Mouse (Mus musculus) small intestine, adult 2 months (tissue): ENCODE measurements around the gene Gm43638. TPM values are rescaled to one million over a fixed set of nuclear protein-coding genes. Genes with fewer than 3 reads are reported as not detected.
A peak's percentile ranks its signal among the peaks of the same experiment; 100 is the strongest.
"Not testable (repeated sequence)": the region's sequence is repeated elsewhere in the genome, so short reads cannot be mapped to it uniquely, and the experiment has no call there.

ENCODE experiments used
- H3K27ac ChIP-seq: fragments of 200-500 bp; 2 replicates; pipeline ENCODE4 v1.5.1; 2012; ENCODE audit warnings: low read depth, low read length, control low read depth, inconsistent platforms; ENCODE audit not compliant: insufficient read depth
- H3K27me3 ChIP-seq: fragments of 200-500 bp; 2 replicates; pipeline ENCODE4 v1.6.1; 2012; ENCODE audit warnings: mild to moderate bottlenecking, moderate library complexity, low read length, inconsistent platforms; ENCODE audit not compliant: control insufficient read depth, insufficient read depth
- H3K36me3 ChIP-seq: fragments of 200-500 bp; 2 replicates; pipeline ENCODE4 v1.6.1; 2012; ENCODE audit warnings: mild to moderate bottlenecking, low read length, control low read depth, inconsistent platforms; ENCODE audit not compliant: control insufficient read depth, insufficient read depth
- H3K4me1 ChIP-seq: fragments of 200-500 bp; 2 replicates; pipeline ENCODE4 v1.6.1; 2012; ENCODE audit warnings: low read length, inconsistent platforms, mixed read lengths; ENCODE audit not compliant: control insufficient read depth, insufficient read depth, insufficient read length
- H3K4me3 ChIP-seq: fragments of 200-500 bp; 2 replicates; pipeline ENCODE4 v1.5.1; 2012; ENCODE audit warnings: low read depth, mild to moderate bottlenecking, control low read depth, inconsistent platforms, low read length, moderate library complexity
- CTCF ChIP-seq: fragments of 200-500 bp; IDR thresholded peaks from 2 replicates; pipeline ENCODE4 v1.5.1; 2012; ENCODE audit warnings: low read depth, mild to moderate bottlenecking, control low read depth, inconsistent platforms, low read length, moderate library complexity, mixed read lengths; ENCODE audit not compliant: insufficient replicate concordance, insufficient read length; ENCODE audit errors: extremely low read depth
- POLR2A ChIP-seq: fragments of 200-500 bp; IDR thresholded peaks from 2 replicates; pipeline ENCODE4 v1.6.1; 2012; ENCODE audit warnings: low read depth, mild to moderate bottlenecking, control low read depth, inconsistent platforms, low read length, moderate library complexity
- WGBS: fragments of 180-500 bp; shearing (Covaris S2); methylation state at CpG from one replicate; pipeline ENCODE4 v1.1.7; 2018; 5-methylcytosine and 5-hydroxymethylcytosine counted together
- polyA plus RNA-seq: library from polyadenylated mRNA; depleted of rRNA; stranded (reverse); fragments of >200 nt; gene quantifications from 2 replicates; pipeline ENCODE4 v1.2.3, GENCODE M21; 2012

Gm43638 gene
- polyA plus RNA-seq, 1 experiment, result not detected

DNA sequence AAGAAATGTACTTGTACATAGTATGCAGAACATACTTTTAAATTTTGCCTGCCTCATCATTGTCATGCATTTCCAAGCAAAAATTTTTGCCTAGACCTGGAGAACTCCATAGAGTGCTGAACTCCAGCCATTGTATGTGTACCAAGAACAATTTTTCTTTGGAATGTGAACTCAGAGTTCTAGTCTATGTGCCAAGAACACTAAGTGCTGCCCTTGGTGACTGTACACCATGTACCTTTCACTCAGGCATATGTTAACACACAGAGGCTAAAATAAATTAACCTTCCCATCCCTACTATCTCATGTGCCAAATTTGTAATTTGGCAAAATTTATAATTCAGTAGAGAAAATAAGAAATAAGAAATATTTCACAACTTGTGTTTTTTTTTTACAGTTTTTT, 12.3 kb upstream of the Gm43638 start:
- no peak overlapping the region for H3K27ac ChIP-seq
- H3K4me1 ChIP-seq, result no peaks in the 10 kb centered on the region
- no peak for TF ChIP-seq POLR2A
- no peak for TF ChIP-seq CTCF
- H3K36me3 ChIP-seq, result no peaks in the 10 kb centered on the region
- no peak overlapping the region for H3K4me3 ChIP-seq
- no peaks in the 10 kb centered on the region for H3K27me3 ChIP-seq

DNA sequence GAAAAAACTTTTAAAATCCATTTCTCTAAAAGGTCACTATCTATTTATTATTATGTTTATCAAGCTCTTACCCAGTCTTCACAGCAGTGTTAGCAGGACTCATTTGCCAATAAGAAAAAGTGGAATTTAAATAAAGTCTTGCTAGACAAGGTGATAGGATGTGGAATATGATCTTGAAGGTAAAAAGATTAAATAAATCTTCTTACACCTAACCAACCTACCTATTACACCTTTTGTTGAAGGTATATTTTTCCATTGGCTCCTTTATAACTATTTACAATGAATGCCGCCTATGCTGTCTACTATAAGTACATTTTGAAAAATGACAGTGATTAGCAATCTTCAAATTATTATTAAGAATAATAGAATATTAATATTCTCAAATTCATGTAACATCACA, 4.2 kb upstream of the Gm43638 start, which contains the start of gene Ugt2a1:
Gene Ugt2a1 (minus strand): TSS at position 101 of the 400 bp plus-strand sequence.
- no peak within 1 kb of the TSS for H3K27ac ChIP-seq
- no peaks in the 10 kb centered on the region for H3K36me3 ChIP-seq
- H3K4me1 ChIP-seq, result no peaks in the 10 kb centered on the region
- H3K4me3 ChIP-seq, result no peak within 1 kb of the TSS
- no peak for TF ChIP-seq CTCF
- TF ChIP-seq POLR2A, result no peak
- 95% methylated on average over 1 of the region's 1 CpGs for WGBS
- H3K27me3 ChIP-seq, result no peaks in the 10 kb centered on the region

DNA sequence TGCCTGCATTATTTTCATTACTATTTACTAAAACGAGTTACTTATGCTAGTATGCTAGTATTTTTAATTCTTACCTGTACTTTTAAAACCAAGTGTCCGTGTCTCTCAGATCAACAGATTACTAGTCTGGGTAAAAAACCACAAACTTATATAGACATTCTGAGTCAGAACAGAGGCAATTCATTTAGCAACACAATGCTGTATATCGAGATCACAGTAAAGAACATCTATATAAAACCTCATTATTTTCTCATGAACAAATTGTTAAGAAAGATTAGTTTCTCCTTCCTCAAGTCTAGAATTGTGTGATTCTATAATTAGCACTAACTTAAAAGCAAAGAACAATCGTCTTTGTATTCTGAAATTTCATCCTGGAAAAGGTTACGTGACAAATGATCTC, 4.4 kb downstream of the Gm43638 start, which contains the start of gene Ugt2a2:
Gene Ugt2a2 (minus strand): TSS at position 101 of the 400 bp plus-strand sequence.
- H3K36me3 ChIP-seq, result no peaks in the 10 kb centered on the region
- 82% methylated on average over 5 of the region's 5 CpGs for WGBS
- no peaks in the 10 kb centered on the region for H3K27me3 ChIP-seq
- no peak within 1 kb of the TSS for H3K4me3 ChIP-seq
- H3K27ac ChIP-seq, result no peak within 1 kb of the TSS
- no peaks in the 10 kb centered on the region for H3K4me1 ChIP-seq
- no peak for TF ChIP-seq POLR2A
- TF ChIP-seq CTCF, result no peak

DNA sequence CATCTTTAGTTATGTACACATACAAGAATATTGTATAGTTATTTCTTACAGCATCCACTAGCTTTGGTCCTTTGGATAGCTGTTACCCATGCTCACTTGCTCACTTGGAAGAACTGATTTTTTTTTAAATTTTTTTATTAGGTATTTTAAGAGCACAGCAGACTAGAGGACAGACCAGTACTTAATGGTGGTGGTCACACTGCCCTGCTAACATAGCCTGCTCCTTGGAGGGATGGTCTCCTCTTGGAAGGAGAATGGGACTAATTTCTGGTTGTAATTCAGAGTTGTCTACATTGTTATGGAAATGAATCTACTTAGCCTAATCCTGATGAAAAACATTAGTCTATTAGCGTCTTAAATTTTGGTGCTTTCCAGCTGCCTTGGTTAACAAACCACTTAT, 27.8 kb downstream of the Gm43638 start:
- no peaks in the 10 kb centered on the region for H3K36me3 ChIP-seq
- H3K27me3 ChIP-seq, result no peaks in the 10 kb centered on the region
- 75% methylated on average over 1 of the region's 1 CpGs for WGBS
- no peak overlapping the region for H3K27ac ChIP-seq
- TF ChIP-seq POLR2A (no peak), CTCF (no peak)
- no peak overlapping the region for H3K4me3 ChIP-seq
- peaks cover 4% of the 10 kb centered on the region; the same call in 1 of the 2 replicates for H3K4me1 ChIP-seq

DNA sequence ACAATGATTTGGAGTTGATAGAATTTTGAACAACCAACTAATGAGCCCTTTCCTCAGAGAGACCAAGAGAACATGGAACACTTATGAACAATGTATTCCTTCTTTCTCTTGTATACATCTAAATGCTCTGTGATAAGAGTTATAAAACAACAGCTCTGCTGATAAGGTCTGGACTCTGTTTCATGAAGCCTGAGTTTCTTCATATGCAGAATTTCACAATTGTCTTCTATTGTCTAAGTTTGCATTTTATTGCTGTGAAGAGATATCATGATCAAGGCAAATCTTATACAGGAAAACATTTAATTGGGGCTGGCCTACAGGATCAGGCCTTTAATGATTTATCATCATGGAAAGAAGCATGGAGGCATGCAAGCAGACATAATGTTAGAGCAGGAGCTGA, 28.9 kb downstream of the Gm43638 start:
- no peak for TF ChIP-seq CTCF
- no peak for TF ChIP-seq POLR2A
- Histone ChIP-seq H3K27me3 (no peaks in the 10 kb centered on the region), H3K4me3 (no peak overlapping the region), H3K27ac (peak overlapping the region; percentile 49; the same call in 1 of the 2 replicates), H3K36me3 (no peaks in the 10 kb centered on the region), H3K4me1 (peaks cover 6% of the 10 kb centered on the region; the same call in 1 of the 2 replicates)

- TF ChIP-seq POLR2A, result no peak
- peaks cover 8% of the 10 kb centered on the region; the same call in 1 of the 2 replicates for H3K4me1 ChIP-seq
- H3K27me3 ChIP-seq, result no peaks in the 10 kb centered on the region
- H3K4me3 ChIP-seq, result no peak overlapping the region
- H3K27ac ChIP-seq, result peak overlapping the region; percentile 78
- 30% methylated on average over 3 of the region's 3 CpGs for WGBS
- H3K36me3 ChIP-seq, result no peaks in the 10 kb centered on the region
Measured at GRCm38 (mm10) chr5:87456216-87456850, 30.3 kb downstream of the Gm43638 start.

DNA sequence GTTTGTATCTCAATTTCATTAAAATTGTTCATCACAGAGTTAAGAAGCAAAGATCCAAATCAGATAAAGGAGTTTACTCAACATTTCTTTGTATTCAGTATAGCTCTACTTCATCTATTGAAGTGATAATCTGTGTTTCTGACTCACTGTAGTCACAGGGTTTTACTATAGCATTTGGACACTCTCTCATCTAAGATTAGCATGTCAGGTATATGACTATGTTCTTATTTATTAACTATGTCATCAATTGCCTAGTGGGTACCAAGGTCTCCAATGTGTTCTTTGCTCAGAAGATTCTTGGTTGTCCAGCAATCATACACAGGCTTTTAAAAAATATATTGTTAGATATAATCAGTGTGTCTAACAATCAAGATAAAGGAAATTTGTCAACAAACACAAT, 31.1 kb downstream of the Gm43638 start:
- Histone ChIP-seq H3K27ac (no peak overlapping the region), H3K27me3 (no peaks in the 10 kb centered on the region), H3K4me1 (peaks cover 8% of the 10 kb centered on the region; the same call in 1 of the 2 replicates), H3K4me3 (no peak overlapping the region), H3K36me3 (no peaks in the 10 kb centered on the region)
- TF ChIP-seq CTCF, result no peak
- TF ChIP-seq POLR2A, result no peak

GRCm38 (mm10) chr5:87452514-87452913, 34.1 kb downstream of the Gm43638 start:
- not testable (repeated sequence) for H3K4me3 ChIP-seq, H3K27me3 ChIP-seq, H3K36me3 ChIP-seq, H3K4me1 ChIP-seq, H3K27ac ChIP-seq
- 47% methylated on average over 5 of the region's 5 CpGs for WGBS
